Mouse (Mus musculus) embryonic fibroblast, embryonic 13.5 days (primary cell): Measurements from ENCODE around the gene Smyd2. TPM values are rescaled to one million over a fixed set of nuclear protein-coding genes. Genes with fewer than 3 reads are reported as not detected.

Source experiments
- H3K27ac ChIP-seq: 2 replicates; pipeline ENCODE4 v1.5.1; 2012; ENCODE audit warnings: low read length, control low read depth, inconsistent platforms; ENCODE audit not compliant: insufficient read depth
- H3K4me1 ChIP-seq: 2 replicates; pipeline ENCODE4 v1.6.1; 2011; ENCODE audit warnings: low read length; ENCODE audit not compliant: control insufficient read depth, insufficient read depth
- H3K4me3 ChIP-seq: 2 replicates; pipeline ENCODE4 v1.5.1; 2011; ENCODE audit warnings: mild to moderate bottlenecking, control low read depth, low read length; ENCODE audit not compliant: insufficient read depth
- CTCF ChIP-seq: IDR thresholded peaks from 2 replicates; pipeline ENCODE4 v1.5.1; 2011; ENCODE audit warnings: mild to moderate bottlenecking, control low read depth, low read length, moderate library complexity, borderline replicate concordance; ENCODE audit not compliant: insufficient read depth
- POLR2A ChIP-seq: IDR thresholded peaks from 2 replicates; pipeline ENCODE4 v1.6.1; 2011; ENCODE audit warnings: low read depth, mild to moderate bottlenecking, control low read depth, low read length, moderate library complexity
- polyA plus RNA-seq: library from polyadenylated mRNA; stranded (reverse); fragments of >200 nt; gene quantifications from 2 replicates; pipeline ENCODE4 v1.2.4, GENCODE M21; 2011; ENCODE audit warnings: low read depth; ENCODE audit not compliant: missing spikeins, insufficient read length

Gene Smyd2
- polyA plus RNA-seq, 1 experiment = 47.4 TPM

DNA sequence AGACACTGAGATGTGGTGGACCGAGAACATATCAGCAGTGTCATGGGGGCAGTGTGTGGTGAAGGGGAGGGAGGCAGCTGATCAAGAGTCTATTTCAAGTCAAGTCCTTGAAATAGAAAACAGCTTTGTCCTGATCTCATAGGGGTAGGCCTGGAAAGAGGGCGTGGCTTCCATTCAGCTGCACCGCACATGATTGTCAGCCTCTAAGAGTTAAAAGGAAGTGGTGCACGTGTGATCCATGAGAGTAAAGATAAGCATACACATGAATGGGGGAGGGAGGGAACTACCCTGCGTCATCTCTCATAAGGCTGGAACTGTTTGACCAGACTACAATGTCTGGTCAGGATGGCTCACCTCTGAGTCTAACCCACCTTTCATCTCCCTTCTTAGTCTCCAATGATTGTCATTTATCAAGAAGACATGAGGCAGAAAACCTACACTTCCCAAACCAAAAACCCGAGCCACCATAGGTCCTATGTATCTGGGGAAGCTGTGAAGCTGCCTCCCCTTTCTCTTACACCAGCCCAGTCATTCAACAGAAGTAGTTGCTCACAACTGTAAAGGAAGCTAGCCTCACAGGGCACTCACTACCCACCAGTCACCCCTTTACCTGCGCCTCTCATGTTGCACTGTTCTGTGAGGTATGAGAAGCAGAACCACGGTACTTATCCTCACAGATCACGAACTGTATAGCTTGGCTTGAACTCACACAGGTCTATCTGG lies 11.5 kb upstream of the Smyd2 start:
- Histone ChIP-seq H3K4me1 (no peaks in the 10 kb centered on the region), H3K4me3 (no peak overlapping the region), H3K27ac (no peak overlapping the region)
- TF ChIP-seq POLR2A (no peak), CTCF (no peak)

DNA sequence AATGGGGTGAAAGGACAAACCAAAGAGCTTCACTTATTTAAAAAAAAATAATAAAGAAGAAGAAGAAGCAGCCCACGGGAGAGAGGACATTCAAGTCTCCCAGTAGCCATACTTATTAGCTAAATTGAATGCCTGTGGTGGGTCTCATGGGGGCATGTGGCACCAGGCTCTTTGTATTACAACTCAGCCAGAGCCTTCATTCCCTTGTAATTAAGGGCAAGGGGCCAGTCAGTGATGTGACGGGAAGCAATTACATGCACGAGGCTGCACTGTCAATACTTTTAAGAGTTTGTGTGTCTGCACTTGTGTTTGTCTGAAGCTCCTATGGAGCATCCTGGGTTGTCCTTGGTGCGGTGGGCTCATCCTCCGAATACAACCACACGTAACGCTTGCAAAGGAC lies 10.8 kb upstream of the Smyd2 start:
- H3K27ac ChIP-seq = no peak overlapping the region
- H3K4me3 ChIP-seq = no peak overlapping the region
- H3K4me1 ChIP-seq = no peaks in the 10 kb centered on the region
- no peak for TF ChIP-seq CTCF
- no peak for TF ChIP-seq POLR2A

DNA sequence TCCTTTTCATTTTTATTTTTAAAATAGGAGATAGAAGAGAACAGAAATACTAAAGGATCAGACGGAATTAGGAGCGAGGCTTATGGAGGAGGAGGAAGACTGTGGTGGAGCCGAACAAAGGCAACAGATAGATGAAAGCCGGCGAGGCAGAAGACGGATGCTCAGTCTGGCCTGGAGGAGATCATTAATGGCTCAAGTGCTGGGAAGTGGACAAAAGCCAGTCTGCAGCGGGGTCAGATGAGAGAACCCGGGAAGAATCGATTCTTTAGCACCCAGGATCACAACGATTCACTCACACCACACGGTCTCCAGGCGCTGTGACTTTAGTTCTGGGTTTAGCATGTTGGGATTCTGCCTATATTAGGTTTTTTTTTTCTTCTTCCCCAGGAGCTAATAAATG lies 10.0 kb upstream of the Smyd2 start:
- TF ChIP-seq POLR2A (no peak), CTCF (no peak)
- no peak overlapping the region for H3K4me3 ChIP-seq
- H3K27ac ChIP-seq = no peak overlapping the region
- H3K4me1 ChIP-seq = no peaks in the 10 kb centered on the region

GRCm38 (mm10) chr1:189929896-189930295 lies 7.7 kb upstream of the Smyd2 start:
- Histone ChIP-seq H3K27ac (no peak overlapping the region), H3K4me1 (no peaks in the 10 kb centered on the region), H3K4me3 (no peak overlapping the region)
- no peak for TF ChIP-seq POLR2A
- no peak for TF ChIP-seq CTCF

GRCm38 (mm10) chr1:189927644-189928043 lies 5.5 kb upstream of the Smyd2 start:
- Histone ChIP-seq H3K4me1 (no peaks in the 10 kb centered on the region), H3K4me3 (no peak overlapping the region), H3K27ac (no peak overlapping the region)
- TF ChIP-seq POLR2A (no peak), CTCF (0 out of 2 replicates have a peak, but pooled peaks have one; percentile 36)

- TF ChIP-seq POLR2A (no peak), CTCF (no peak)
- Histone ChIP-seq H3K4me1 (no peaks in the 10 kb centered on the region), H3K4me3 (no peak overlapping the region), H3K27ac (no peak overlapping the region)
Measured at GRCm38 (mm10) chr1:189926279-189926678, 4.1 kb upstream of the Smyd2 start.

GRCm38 (mm10) chr1:189923871-189924568 lies 1.9 kb upstream of the Smyd2 start:
- no peak overlapping the region for H3K27ac ChIP-seq
- H3K4me3 ChIP-seq = no peak overlapping the region
- peaks cover 5% of the 10 kb centered on the region for H3K4me1 ChIP-seq
- no peak for TF ChIP-seq CTCF
- TF ChIP-seq POLR2A = no peak

- Histone ChIP-seq H3K27ac (no peak overlapping the region), H3K4me3 (no peak overlapping the region), H3K4me1 (peaks cover 5% of the 10 kb centered on the region)
- TF ChIP-seq POLR2A (no peak), CTCF (no peak)
Measured at GRCm38 (mm10) chr1:189923157-189923556, 994 bp upstream of the Smyd2 start.

DNA sequence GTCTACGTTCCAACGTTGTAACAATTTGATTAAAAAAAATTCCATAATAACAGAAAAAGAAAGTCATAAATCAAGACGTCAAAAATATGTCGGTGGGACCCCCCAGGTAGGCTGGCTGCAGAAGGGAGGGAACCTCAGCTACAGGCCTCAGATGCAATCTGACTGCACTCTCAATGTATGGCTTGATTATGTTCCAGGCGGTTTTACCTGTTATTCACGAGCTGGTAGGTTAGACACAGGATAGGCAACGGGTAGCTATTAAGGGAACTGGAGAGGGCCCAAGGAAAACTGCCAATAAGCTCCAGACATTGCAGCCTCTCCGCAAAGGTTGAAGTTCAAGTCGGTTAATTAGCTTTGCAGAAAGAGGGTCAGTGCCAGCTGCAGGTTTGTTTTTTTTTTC lies 558 bp upstream of the Smyd2 start:
- peak overlapping the region; percentile 70 for H3K4me3 ChIP-seq
- H3K4me1 ChIP-seq = peaks cover 8% of the 10 kb centered on the region
- TF ChIP-seq CTCF = no peak
- TF ChIP-seq POLR2A = no peak
- H3K27ac ChIP-seq = no peak overlapping the region

DNA sequence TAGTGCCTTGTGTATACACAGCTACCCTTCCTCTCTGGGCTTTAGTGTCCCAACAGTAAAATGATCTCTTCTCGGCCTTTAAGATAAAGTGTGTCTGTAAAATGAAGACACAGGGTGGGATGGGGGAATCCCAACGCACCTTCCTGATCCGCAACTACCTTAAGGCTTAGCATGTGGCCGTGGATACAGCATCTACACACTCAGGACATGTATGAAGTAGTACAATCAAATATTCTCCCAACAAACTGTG lies 670 bp downstream of the Smyd2 start:
- Histone ChIP-seq H3K4me1 (peaks cover 12% of the 10 kb centered on the region), H3K27ac (no peak overlapping the region), H3K4me3 (peak overlapping the region; percentile 59)
- TF ChIP-seq CTCF (no peak), POLR2A (no peak)
